ENCODE assay signal across 21 mouse cellular contexts in the genomic region with DNA sequence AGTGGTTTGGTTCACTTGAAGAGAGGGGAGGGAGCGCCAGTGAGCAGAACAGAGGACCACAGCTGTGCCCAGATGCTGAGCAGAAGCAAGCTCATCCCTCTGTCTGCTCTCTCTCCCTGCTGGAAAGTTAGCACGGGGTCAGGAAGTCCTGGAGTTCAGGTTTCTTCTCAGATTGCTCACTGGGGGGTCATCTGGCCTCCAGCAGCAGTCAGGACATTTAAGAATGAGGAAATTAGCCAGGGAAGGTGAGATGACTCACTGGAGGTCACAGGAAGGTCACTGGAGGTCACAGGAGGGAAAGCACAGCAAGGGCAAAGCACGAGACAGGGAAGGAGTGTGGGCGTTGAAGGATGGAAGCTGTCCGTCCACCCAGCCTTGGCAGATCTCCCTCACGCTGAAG. TPM values are rescaled to one million over a fixed set of nuclear protein-coding genes. Genes with fewer than 3 reads are reported as not detected.
DNase-seq lines count a peak whose midpoint lies in the region; ATAC-seq and TF ChIP-seq lines count a peak whose summit lies in the region.
"Had no signal": no experiment of that assay in that cellular context is flagged by ENCODE, and none has a peak within 500 bp of the region (broad histone marks: within the 10 kb centered on the region; RNA-seq: fewer than 3 reads in every experiment).

No protein-coding gene starts in this region.

- ATAC-seq in kidney, embryonic 14.5 days (ENCODE audit: low FRiP score, low TSS enrichment), result peak; percentile 85
- ATAC-seq in hindbrain, embryonic 16.5 days, result no peak
- ATAC-seq: forebrain, embryonic 15.5 days had no signal

- no peak for DNase-seq in kidney, adult 18-20 months
- DNase-seq in ES-CJ7 (ENCODE audit: low read depth, low spot score), result peak; percentile 87
- peak; percentile 40 for DNase-seq in embryonic facial prominence, embryonic 10.5 days (ENCODE audit: low spot score)
- DNase-seq in gastrocnemius, adult 18-20 months (ENCODE audit: low spot score), result no peak
- DNase-seq: cerebellum, adult 9-10 months; lung, postnatal 14 days; right cerebral cortex, postnatal 25 days; thymus, postnatal 14 days had no signal

- no peaks in the 10 kb centered on the region for H3K9me3 ChIP-seq in kidney, embryonic 14.5 days (ENCODE audit: control insufficient read depth, low read length)
- no peaks in the 10 kb centered on the region for H3K9me3 ChIP-seq in E14TG2a.4 (ENCODE audit: low read length)
- no peaks in the 10 kb centered on the region for H3K9me3 ChIP-seq in embryonic facial prominence, embryonic 10.5 days
- no peaks in the 10 kb centered on the region for H3K9me3 ChIP-seq in hindbrain, embryonic 16.5 days (ENCODE audit: control insufficient read depth, low read length)
- H3K9me3 ChIP-seq: forebrain, embryonic 15.5 days; hindbrain, embryonic 12.5 days; limb, embryonic 12.5 days; midbrain, embryonic 10.5 days; neural tube, embryonic 12.5 days had no signal

- H3K36me3 ChIP-seq in kidney, embryonic 14.5 days (ENCODE audit: control insufficient read depth, insufficient read depth, low read length), result no peaks in the 10 kb centered on the region
- H3K36me3 ChIP-seq in E14TG2a.4 (ENCODE audit: insufficient read depth, low read length), result no peaks in the 10 kb centered on the region
- no peaks in the 10 kb centered on the region for H3K36me3 ChIP-seq in embryonic facial prominence, embryonic 10.5 days (replicated peaks)
- no peaks in the 10 kb centered on the region for H3K36me3 ChIP-seq in hindbrain, embryonic 16.5 days (ENCODE audit: control insufficient read depth, insufficient read depth, low read length)
- H3K36me3 ChIP-seq: forebrain, embryonic 15.5 days; hindbrain, embryonic 12.5 days; limb, embryonic 12.5 days; midbrain, embryonic 10.5 days; neural tube, embryonic 12.5 days had no signal

- H3K27ac ChIP-seq in kidney, embryonic 14.5 days (ENCODE audit: low read depth, low read length), result no peak overlapping the region
- no peak overlapping the region for H3K27ac ChIP-seq in embryonic facial prominence, embryonic 10.5 days (replicated peaks)
- no peak overlapping the region for H3K27ac ChIP-seq in hindbrain, embryonic 16.5 days (ENCODE audit: low read depth, low read length)
- H3K27ac ChIP-seq: forebrain, embryonic 15.5 days; hindbrain, embryonic 12.5 days; limb, embryonic 12.5 days; liver, embryonic 14.5 days; midbrain, embryonic 10.5 days; neural tube, embryonic 12.5 days had no signal

- H3K27me3 ChIP-seq in kidney, embryonic 14.5 days (ENCODE audit: control insufficient read depth, insufficient read depth, low read length), result no peaks in the 10 kb centered on the region
- peaks cover 20% of the 10 kb centered on the region for H3K27me3 ChIP-seq in E14TG2a.4 (ENCODE audit: insufficient read depth, low read length)
- H3K27me3 ChIP-seq in embryonic facial prominence, embryonic 10.5 days (replicated peaks; ENCODE audit: low read depth, poor library complexity, severe bottlenecking), result peaks cover 12% of the 10 kb centered on the region
- H3K27me3 ChIP-seq in hindbrain, embryonic 16.5 days (replicated peaks; ENCODE audit: control insufficient read depth, insufficient read depth, low read length), result no peaks in the 10 kb centered on the region
- H3K27me3 ChIP-seq: forebrain, embryonic 15.5 days; hindbrain, embryonic 12.5 days; limb, embryonic 12.5 days; neural tube, embryonic 12.5 days had no signal

- H3K4me1 ChIP-seq in kidney, embryonic 14.5 days (ENCODE audit: control insufficient read depth, insufficient read depth, low read length), result 0 out of 2 replicates have a peak, but pooled peaks cover 6% of the 10 kb centered on the region
- peaks cover 54% of the 10 kb centered on the region for H3K4me1 ChIP-seq in E14TG2a.4 (replicated peaks; ENCODE audit: low read depth, low read length)
- peaks cover 24% of the 10 kb centered on the region for H3K4me1 ChIP-seq in embryonic facial prominence, embryonic 10.5 days
- no peaks in the 10 kb centered on the region for H3K4me1 ChIP-seq in hindbrain, embryonic 16.5 days (ENCODE audit: control insufficient read depth, insufficient read depth, low read depth, low read length)
- H3K4me1 ChIP-seq: forebrain, embryonic 15.5 days; neural tube, embryonic 12.5 days had no signal

- no peak overlapping the region for H3K4me3 ChIP-seq in kidney, embryonic 14.5 days (ENCODE audit: low read length)
- H3K4me3 ChIP-seq in E14TG2a.4 (replicated peaks; ENCODE audit: low read length), result 0 out of 2 replicates have a peak overlapping the region, but pooled peaks have one; percentile 20
- no peak overlapping the region for H3K4me3 ChIP-seq in embryonic facial prominence, embryonic 10.5 days
- H3K4me3 ChIP-seq in hindbrain, embryonic 16.5 days (ENCODE audit: low read length), result no peak overlapping the region
- H3K4me3 ChIP-seq: forebrain, embryonic 15.5 days; hindbrain, embryonic 12.5 days; limb, embryonic 12.5 days; midbrain, embryonic 10.5 days; neural tube, embryonic 12.5 days had no signal

- H3K9ac ChIP-seq in kidney, embryonic 14.5 days (ENCODE audit: low read depth, low read length), result no peak overlapping the region
- no peak overlapping the region for H3K9ac ChIP-seq in hindbrain, embryonic 16.5 days (ENCODE audit: low read depth, low read length)
- H3K9ac ChIP-seq: forebrain, embryonic 15.5 days; hindbrain, embryonic 12.5 days; limb, embryonic 12.5 days; liver, embryonic 14.5 days; neural tube, embryonic 12.5 days had no signal

- H3K4me2 ChIP-seq in kidney, embryonic 14.5 days (replicated peaks; ENCODE audit: low read depth, low read length), result no peak overlapping the region
- H3K4me2 ChIP-seq in hindbrain, embryonic 16.5 days (ENCODE audit: low read length), result no peak overlapping the region
- H3K4me2 ChIP-seq: forebrain, embryonic 15.5 days; hindbrain, embryonic 12.5 days; limb, embryonic 12.5 days; neural tube, embryonic 12.5 days had no signal

- 17% methylated on average over 6 of the region's 6 CpGs for WGBS in kidney, embryonic 14.5 days
- WGBS in embryonic facial prominence, embryonic 10.5 days, result 20% methylated on average over 6 of the region's 6 CpGs
- 40% methylated on average over 6 of the region's 6 CpGs for WGBS in hindbrain, embryonic 16.5 days

- no peak for TF ChIP-seq CTCF in E14TG2a.4 (conservative IDR thresholded peaks at IDR 0.05; ENCODE audit: low read length)

RNA-seq across cellular contexts. Expression of a gene that starts 41.5 kb away (rescaled TPM):
- 40.1 and 48.2 TPM in 2 replicates for polyA plus RNA-seq in kidney, embryonic 14.5 days (2014; fragmentation: Nextera tagmentation; extraction: Ambion mirVana)
- 37.6 and 41.4 TPM in 2 replicates for polyA plus RNA-seq in embryonic facial prominence, embryonic 10.5 days (2016; fragmentation: Nextera tagmentation; extraction: Ambion mirVana)
- total RNA-seq in gastrocnemius, adult 18-20 months (2021), result 10 to 100 TPM; 15.2 to 20.9 TPM
- polyA plus RNA-seq in hindbrain, embryonic 16.5 days (2015; fragmentation: Nextera tagmentation; extraction: Ambion mirVana), result 21.7 and 22.1 TPM in 2 replicates

RNA-seq across cellular contexts. Expression of a gene that starts 54.1 kb away (rescaled TPM):
- not detected in 2 replicates for polyA plus RNA-seq in kidney, embryonic 14.5 days (2014; fragmentation: Nextera tagmentation; extraction: Ambion mirVana)
- not detected in 2 replicates for polyA plus RNA-seq in embryonic facial prominence, embryonic 10.5 days (2016; fragmentation: Nextera tagmentation; extraction: Ambion mirVana)
- total RNA-seq in gastrocnemius, adult 18-20 months (2021), result not detected
- not detected in 2 replicates for polyA plus RNA-seq in hindbrain, embryonic 16.5 days (2015; fragmentation: Nextera tagmentation; extraction: Ambion mirVana)
- total RNA-seq: adrenal gland, postnatal 4 days; left cerebral cortex, adult 8-10 months had no signal
- polyA plus RNA-seq: forebrain, embryonic 15.5 days; gonadal fat pad, adult 2 months; hindbrain, embryonic 12.5 days; intestine, embryonic 14.5 days; limb, embryonic 12.5 days; liver, embryonic 14.5 days; midbrain, embryonic 10.5 days; neural tube, embryonic 12.5 days had no signal

Comparison
In these comparisons a context has a peak if more than half of its experiments do, and no peak if none do; other contexts are left out.
1. DNase-seq: peak in ES-CJ7 (single experiment) and embryonic facial prominence, embryonic 10.5 days (single experiment); none in kidney, adult 18-20 months (single experiment) and gastrocnemius, adult 18-20 months (single experiment).